Mouse (Mus musculus): ENCODE results near the gene Spg21. TPM values are rescaled to one million over a fixed set of nuclear protein-coding genes. Genes with fewer than 3 reads are reported as not detected.

The Spg21 gene
- total RNA-seq, 2 experiments from 2014 or later = 27.2 to 34.5 TPM

DNA sequence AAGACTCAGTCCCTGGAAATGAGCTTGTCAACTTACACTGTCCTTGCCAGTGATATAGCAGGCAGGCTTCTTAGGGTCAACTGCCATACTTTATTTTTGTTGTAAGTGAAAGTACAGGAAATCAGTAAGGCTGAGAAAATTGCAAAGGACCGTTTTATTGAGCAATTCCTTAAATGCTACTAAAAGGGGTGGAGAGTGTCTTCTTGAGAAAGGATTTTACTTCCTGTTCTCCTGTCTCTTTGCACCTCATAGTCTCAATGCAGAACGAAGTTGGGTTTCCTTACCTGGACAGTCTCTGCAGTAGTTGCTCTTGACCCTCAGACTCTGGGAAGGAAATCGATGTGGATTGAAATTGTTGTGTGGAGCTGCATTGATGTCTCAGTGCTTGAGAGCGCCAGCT lies 12.0 kb downstream of the Spg21 start:
- no peak for DNase-seq (ENCODE audit: low spot score in 2 of 2)

- DNase-seq (ENCODE audit: low spot score in 2 of 2) = no peak
Observed at GRCm38 (mm10) chr9:65479158-65479557, 18.4 kb downstream of the Spg21 start.

DNA sequence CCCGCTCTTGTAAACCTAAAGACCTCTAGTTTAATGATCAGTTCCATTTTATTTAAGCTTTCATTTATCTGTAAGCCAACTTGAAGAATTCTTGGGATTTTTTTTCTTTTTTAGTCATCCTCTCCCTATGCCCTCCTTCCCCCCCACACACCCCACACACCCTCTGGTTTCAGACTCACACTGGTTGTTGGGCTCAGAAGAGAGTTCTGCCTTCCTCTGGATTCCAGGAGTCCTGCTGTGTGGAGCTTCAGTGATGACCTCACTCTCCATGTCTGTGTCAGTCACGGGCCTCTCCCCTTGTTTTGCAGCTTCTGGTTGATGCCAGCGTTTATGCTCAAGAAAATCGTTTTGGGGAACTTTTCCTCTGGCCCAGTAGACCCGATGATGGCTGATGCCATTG lies 19.3 kb downstream of the Spg21 start:
- no peak for DNase-seq (ENCODE audit: low spot score in 2 of 2)

DNA sequence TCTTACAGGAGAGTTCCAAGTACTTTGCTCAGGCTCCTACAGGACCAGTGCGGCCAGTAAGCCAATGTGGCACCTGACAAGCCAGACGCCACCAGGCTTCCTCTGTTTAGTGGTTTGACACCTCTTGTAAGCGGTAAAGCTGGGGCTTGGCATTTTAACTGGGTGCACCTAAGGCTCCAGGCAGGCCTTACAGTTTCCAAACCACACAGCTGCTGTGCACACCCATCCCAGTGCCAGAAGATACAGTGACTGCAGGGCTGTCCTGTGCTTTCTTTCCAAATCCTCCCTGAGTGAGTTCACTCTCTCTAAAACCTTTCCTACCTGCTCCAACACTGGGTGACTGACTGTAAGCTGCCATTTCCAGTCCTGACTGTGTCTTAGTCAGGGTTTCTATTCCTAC lies 30.7 kb downstream of the Spg21 start:
- DNase-seq (ENCODE audit: low spot score in 2 of 2) = no peak

DNA sequence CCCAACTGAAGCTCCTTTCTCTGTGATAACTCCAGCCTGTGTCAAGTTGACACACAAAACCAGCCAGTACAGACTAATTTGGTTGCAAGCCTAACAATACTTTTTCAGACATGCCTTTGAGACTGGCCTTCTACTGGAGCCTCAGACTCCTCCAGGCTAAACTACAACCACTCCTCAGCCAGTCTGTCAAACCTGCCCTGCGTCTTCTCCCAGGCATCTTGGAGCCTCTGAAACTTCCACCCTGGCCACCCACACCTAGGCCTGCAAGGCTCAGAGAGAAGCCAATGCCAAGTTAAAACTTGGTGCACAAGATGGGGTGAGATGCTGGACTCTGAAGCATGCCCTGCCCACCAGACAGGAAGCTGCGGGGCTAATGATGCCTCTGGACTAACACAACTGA lies 31.6 kb downstream of the Spg21 start:
- DNase-seq (ENCODE audit: low spot score in 2 of 2) = no peak

DNA sequence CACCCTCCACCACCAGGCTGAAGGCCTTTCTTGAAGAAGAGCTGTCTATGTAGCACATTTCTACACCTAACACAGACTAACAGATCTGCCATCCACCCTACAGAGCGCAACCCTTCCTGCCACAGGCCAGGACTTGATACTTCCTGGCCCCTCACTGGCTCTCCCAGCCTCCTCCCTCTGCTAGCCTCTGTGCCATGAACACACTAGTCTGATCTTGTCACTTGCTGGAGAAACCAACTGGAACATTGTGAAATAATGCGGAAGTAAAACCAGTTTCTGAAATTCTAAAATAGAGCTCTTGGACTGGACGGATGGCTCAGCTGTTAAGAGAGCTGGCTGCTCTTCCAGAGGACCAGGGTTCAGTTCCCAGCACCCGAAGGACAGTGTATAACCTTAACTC lies 32.1 kb downstream of the Spg21 start:
- DNase-seq (ENCODE audit: low spot score in 2 of 2) = no peak

- peak in 1 of 2 experiments; percentile 24 for DNase-seq (ENCODE audit: low spot score in 2 of 2)
Observed at GRCm38 (mm10) chr9:65502146-65502545, 41.4 kb downstream of the Spg21 start.

DNA sequence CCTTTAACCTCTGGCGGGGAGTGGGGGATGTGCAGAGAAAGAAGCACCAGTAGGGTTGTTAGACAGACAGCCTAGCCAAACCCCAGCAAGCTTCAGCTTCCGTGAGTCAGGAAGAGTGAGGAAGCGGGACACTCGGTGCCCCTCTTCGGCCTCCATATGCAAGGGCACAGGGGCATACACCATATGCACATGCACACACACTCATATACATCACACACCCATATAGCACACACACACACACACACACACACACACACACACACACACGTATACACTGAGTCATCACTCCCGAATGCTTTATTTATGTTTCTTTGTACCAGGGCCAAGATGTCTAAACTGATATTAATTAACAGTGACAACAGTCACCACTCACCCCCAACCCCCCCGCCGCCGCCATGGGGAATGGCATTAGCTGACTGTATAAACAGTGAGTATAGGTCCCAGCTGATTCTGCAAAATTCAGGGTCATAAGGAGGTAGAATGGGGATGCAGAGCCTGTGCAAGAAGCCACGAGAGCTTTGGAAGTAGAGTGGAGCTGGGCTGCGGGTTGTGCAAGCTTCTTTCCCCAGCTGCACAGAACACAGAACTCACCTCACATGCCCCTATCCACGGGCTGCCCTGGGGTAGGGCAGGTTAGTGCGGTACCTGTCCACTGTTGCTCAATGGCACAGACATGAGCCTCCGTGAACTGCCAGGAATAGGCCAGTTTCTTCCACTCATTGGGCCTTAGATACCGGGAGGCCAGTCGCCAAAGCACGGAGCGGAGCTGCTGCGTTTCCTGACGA lies 42.2 kb downstream of the Spg21 start:
- no peak for DNase-seq (ENCODE audit: low spot score in 2 of 2)

DNA sequence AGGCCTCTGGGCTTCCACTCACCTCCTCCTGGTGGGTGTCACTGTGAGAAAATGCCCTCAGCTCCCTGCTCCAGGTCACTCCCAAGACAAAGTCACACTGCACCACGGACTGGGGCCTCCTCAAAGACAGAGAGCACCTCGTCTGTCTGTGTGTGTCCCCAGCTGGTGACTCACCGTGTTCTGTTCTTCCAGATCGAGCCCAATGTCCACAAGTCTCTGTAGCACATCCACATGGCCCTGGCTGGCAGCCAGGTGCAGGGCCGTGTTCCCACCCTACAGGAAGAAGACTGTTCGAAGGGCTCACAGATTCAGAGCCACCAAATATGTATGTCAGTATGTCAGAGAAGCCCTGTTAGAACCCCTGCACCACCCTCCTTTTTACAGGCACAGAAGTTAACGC lies 47.7 kb downstream of the Spg21 start:
- no peak for DNase-seq (ENCODE audit: low spot score in 2 of 2)

GRCm38 (mm10) chr9:65512520-65512919 lies 51.8 kb downstream of the Spg21 start:
- no peak for DNase-seq (ENCODE audit: low spot score in 2 of 2)

DNA sequence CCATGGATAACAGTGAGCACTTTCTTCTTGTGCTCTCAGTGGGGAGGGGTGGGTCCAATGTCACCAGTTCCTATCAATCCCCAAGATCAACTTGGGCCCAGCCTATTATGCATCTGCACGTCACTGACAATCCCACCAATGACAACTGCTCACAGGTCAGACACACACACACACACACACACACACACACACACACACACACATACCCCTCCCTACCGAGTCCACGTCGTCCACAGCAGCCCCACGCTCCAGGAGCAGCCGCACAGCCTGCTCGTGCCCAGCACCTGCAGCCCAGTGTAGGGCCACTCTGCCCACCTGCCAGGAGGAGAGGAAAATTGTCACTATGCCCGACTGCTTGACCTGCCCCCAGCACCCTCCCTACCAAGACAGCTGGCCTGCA lies 53.7 kb downstream of the Spg21 start:
- DNase-seq (ENCODE audit: low spot score in 2 of 2) = no peak

GRCm38 (mm10) chr9:65514851-65515261 lies 54.1 kb downstream of the Spg21 start:
- DNase-seq (ENCODE audit: low spot score in 2 of 2) = no peak

DNA sequence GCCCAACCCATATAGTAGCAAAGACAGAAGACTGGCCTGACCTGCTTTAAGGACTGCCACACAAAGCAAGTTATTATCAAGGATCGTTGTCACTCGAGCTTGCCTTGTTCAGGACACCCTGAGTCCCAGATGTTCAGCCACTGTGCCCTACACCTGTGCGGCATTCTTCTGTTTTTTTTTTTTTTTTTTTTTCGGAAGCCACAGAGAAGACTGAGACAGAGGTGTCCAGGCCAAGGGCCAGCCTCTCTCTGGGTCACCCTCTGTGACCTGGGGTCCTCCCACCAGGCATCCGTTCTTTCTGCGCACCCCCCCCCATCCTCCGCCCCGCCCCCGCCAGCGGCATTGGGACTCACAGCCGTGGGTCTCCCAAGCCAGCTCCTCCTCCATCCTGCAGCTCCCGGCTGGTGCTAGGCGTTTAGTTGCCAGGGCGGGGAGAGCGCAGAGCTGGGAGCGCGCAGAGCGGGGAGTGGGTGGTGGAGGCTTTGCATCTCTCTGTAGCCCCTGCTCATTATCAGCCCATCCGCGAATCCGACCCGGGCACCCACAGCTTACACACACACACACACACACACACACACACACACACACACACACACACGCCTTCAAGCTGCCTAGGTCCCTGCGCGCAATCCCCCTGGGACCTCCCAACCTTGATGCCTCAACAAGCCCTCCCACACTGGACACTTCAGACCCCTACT lies 59.2 kb downstream of the Spg21 start, which contains the start of gene Ankdd1a:
Gene Ankdd1a (minus strand): TSS at position 387 of the 698 bp plus-strand sequence.
- peak; percentile 62 to 75 for DNase-seq (ENCODE audit: low spot score in 2 of 2)

DNA sequence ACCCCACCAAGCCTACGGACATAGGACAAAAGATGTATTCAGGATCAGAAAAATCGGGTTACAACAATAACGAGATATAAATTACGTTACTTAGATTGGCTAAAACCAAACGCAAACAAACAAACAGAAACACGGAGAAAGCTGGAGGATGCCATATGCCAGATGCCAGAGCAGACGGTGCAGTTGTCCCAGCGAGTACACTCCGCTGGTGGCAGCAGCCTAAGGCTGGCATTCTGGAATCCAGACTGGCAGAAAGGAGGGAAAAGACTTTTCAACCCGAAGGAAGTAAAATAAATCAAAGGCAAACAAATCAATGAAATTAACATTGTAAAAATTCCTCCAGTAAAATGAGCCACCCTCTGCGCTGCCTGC lies 59.7 kb downstream of the Spg21 start:
- DNase-seq (ENCODE audit: low spot score in 2 of 2) = peak; percentile 41 to 46

DNA sequence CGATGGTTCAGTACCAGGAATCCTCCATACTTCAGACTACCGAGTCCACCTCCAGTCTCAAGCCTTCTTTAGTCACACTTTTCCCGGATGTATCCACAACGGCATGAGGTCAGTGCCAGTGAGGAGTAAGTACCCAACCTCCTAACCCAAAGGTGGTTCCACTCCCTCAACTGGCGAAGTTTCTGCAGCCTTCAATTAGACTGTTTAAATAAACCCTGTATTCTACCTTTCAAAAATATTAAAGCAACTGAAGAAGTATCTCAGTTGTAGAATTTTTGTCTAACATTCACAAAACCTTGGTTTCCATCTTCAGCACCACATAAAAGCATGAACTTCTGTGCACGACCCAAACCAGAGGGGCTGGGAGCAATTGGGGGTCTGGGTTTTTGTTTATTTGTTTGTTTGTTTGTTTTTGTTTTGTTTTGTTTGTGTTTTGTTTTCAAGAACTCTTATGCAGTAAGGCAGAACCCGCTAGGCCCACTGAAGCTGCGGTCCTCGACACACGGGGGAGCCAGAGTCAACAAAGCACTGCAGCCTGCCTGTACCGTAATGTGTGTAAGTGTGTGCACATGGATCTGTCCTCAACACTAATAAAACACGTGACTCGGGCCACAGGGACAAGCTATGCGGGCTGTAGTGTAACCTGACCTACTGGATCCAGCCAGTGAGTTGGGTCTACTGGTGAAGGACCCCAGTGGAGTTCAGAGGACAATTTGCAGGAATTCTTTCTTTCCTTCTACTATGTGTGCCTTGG lies 63.0 kb downstream of the Spg21 start:
- DNase-seq (ENCODE audit: low spot score in 2 of 2) = peak; percentile 84 to 89

- DNase-seq (ENCODE audit: low spot score in 2 of 2) = no peak
Observed at GRCm38 (mm10) chr9:65525445-65526195, 64.9 kb downstream of the Spg21 start.

DNA sequence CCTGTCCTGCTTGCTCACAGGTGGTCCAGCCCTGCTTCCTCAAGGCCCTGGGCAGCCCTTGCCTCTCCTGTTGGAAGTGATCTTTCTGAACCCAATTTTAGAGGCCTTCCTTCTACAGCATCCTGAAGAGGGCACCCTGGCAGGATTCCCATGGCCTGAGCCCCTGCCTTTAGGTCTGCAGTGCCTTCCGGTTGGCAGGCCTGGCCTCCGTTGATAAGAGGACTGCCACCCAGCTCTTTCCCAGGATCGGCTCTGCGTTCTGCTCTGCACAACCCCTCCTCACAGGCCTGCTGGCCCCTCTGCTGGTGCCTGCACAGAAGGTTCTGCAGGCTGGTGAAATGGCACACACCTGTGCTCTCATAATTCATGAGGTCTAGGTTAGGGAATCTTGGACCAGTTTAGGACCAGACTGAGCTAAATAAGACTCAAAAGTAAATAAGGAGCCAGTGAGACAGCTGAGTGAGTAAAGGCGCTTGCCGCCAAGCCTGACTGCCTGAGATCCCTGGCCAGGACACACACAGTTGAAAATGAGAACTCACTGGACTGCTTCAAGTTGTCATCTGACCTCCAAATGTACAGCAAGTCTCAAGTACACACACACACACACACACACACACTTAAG lies 67.8 kb downstream of the Spg21 start:
- DNase-seq (ENCODE audit: low spot score in 2 of 2) = no peak

DNA sequence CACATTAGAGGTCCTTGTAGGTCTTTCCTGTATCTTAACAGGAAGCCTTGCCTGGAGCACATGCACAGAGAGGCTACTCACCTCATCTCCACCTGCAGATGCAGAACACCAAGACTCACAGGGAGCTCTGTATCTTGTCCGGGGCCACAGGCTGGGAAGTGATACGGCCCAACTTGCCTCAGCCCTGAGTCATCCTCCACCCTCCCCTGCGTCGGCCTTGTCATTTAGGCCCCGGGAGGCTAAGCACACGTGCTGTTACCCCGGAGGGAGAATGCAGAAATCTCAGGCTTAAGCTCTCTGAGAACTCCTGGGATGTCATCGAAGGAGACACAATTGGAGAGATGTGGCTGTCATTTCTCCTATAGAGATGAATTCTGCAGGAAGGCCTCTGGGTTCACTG lies 68.9 kb downstream of the Spg21 start:
- no peak for DNase-seq (ENCODE audit: low spot score in 2 of 2)

DNA sequence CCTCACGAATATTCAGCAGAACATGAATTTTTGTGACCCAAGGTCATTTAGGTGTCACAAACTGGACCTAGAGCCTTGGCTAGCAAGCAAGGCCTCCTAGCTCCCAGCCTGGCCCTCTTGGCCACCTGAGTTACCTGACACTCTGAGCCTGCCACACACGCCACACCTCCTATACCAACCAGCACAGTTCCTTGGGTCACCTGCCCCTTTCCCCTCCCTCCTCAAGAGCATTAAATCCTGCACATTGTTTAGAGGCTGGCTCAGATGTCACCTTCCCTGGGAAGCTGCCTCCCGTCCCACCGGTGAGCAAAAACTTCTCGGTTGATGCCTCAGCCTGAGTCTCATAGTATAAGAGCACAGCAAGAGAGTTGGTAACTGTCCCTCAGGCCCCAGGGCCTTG lies 70.5 kb downstream of the Spg21 start:
- DNase-seq (ENCODE audit: low spot score in 2 of 2) = no peak

- no peak for DNase-seq (ENCODE audit: low spot score in 2 of 2)
Observed at GRCm38 (mm10) chr9:65532986-65533385, 72.2 kb downstream of the Spg21 start.

GRCm38 (mm10) chr9:65534111-65534510 lies 73.4 kb downstream of the Spg21 start:
- DNase-seq (ENCODE audit: low spot score in 2 of 2) = no peak
